Mouse (Mus musculus) stomach, embryonic 16.5 days (tissue): ENCODE measurements around the gene Irf2. TPM values are rescaled to one million over a fixed set of nuclear protein-coding genes. Genes with fewer than 3 reads are reported as not detected.

Experiments
- ATAC-seq: fragments of 200-750 bp; cut with Nextera tagmentation; 2 replicates; pipeline ENCODE4 v1.8.0; 2017; ENCODE audit warnings: moderate number of reproducible peaks, moderate TSS enrichment; ENCODE audit not compliant: insufficient read depth, low FRiP score
- H3K27ac ChIP-seq: fragments of 300-500 bp; sonication (generic); 2 replicates; pipeline ENCODE4 v1.5.1; 2014; ENCODE audit warnings: low read length
- H3K27me3 ChIP-seq: fragments of 300-500 bp; sonication (generic); 2 replicates; pipeline ENCODE4 v1.6.1; 2014; ENCODE audit warnings: low read length, control low read depth, mixed read lengths; ENCODE audit not compliant: control insufficient read depth, insufficient read depth
- H3K36me3 ChIP-seq: fragments of 300-500 bp; sonication (generic); 2 replicates; pipeline ENCODE4 v1.6.1; 2014; ENCODE audit warnings: low read length; ENCODE audit not compliant: control insufficient read depth, insufficient read depth
- H3K4me1 ChIP-seq: fragments of 300-500 bp; sonication (generic); 2 replicates; pipeline ENCODE4 v1.6.1; 2014; ENCODE audit warnings: low read length, control low read depth, mixed read lengths; ENCODE audit not compliant: control insufficient read depth, insufficient read depth
- H3K4me2 ChIP-seq: fragments of 300-500 bp; sonication (generic); 2 replicates; pipeline ENCODE4 v1.6.1; 2014; ENCODE audit warnings: low read depth, low read length, mixed read lengths
- H3K4me3 ChIP-seq: fragments of 300-500 bp; sonication (generic); replicated peaks from 2 replicates; pipeline ENCODE4 v1.5.1; 2014; ENCODE audit warnings: mild to moderate bottlenecking, low read length
- H3K9ac ChIP-seq: fragments of 300-500 bp; sonication (generic); 2 replicates; pipeline ENCODE4 v1.6.1; 2014; ENCODE audit warnings: low read length
- H3K9me3 ChIP-seq: fragments of 300-500 bp; sonication (generic); replicated peaks from 2 replicates; pipeline ENCODE4 v1.6.1; 2016; ENCODE audit warnings: low read length, control low read depth; ENCODE audit not compliant: control insufficient read depth
- WGBS: fragments of 180-500 bp; shearing (Covaris S2); extraction: QIAGEN DNeasy Blood & Tissue Kit; methylation state at CpG from one replicate; pipeline ENCODE4 v1.1.7; 2014; 5-methylcytosine and 5-hydroxymethylcytosine counted together
- polyA plus RNA-seq: library from polyadenylated mRNA; unstranded; fragments of >200 nt; fragmentation: Nextera tagmentation; extraction: Ambion mirVana; gene quantifications from 2 replicates; pipeline ENCODE4 v1.2.1, GENCODE M21; 2015

Irf2 gene
- polyA plus RNA-seq, 1 experiment from 2014 or later: 27.5 TPM

- 83% methylated on average over 8 of the region's 8 CpGs for WGBS
- Histone ChIP-seq H3K9ac (no peak overlapping the region), H3K27ac (no peak overlapping the region), H3K27me3 (no peaks in the 10 kb centered on the region), H3K4me3 (no peak overlapping the region), H3K9me3 (no peaks in the 10 kb centered on the region), H3K36me3 (0 out of 2 replicates have a peak, but pooled peaks cover 7% of the 10 kb centered on the region), H3K4me2 (no peak overlapping the region), H3K4me1 (peaks cover 13% of the 10 kb centered on the region; the same call in 1 of the 2 replicates)
- no peak for ATAC-seq
These were observed 96.6 kb downstream of the Irf2 start for GRCm38 (mm10) chr8:46836011-46836652.

- Histone ChIP-seq H3K9ac (no peak overlapping the region), H3K4me1 (peaks cover 16% of the 10 kb centered on the region), H3K4me2 (no peak overlapping the region), H3K36me3 (0 out of 2 replicates have a peak, but pooled peaks cover 7% of the 10 kb centered on the region), H3K9me3 (no peaks in the 10 kb centered on the region), H3K27me3 (no peaks in the 10 kb centered on the region), H3K27ac (no peak overlapping the region), H3K4me3 (no peak overlapping the region)
- WGBS: 68% methylated on average over 5 of the region's 5 CpGs
- no peak for ATAC-seq
These were observed 97.4 kb downstream of the Irf2 start for GRCm38 (mm10) chr8:46836949-46837348.

- no peak overlapping the region for H3K4me2 ChIP-seq
- no peak for ATAC-seq
- H3K4me1 ChIP-seq: peaks cover 26% of the 10 kb centered on the region
- H3K9ac ChIP-seq: no peak overlapping the region
- H3K27ac ChIP-seq: no peak overlapping the region
- no peaks in the 10 kb centered on the region for H3K9me3 ChIP-seq
- 0 out of 2 replicates have a peak, but pooled peaks cover 7% of the 10 kb centered on the region for H3K36me3 ChIP-seq
- no peaks in the 10 kb centered on the region for H3K27me3 ChIP-seq
- WGBS: 78% methylated on average over 5 of the region's 5 CpGs
- H3K4me3 ChIP-seq: no peak overlapping the region
These were observed 98.5 kb downstream of the Irf2 start for GRCm38 (mm10) chr8:46838052-46838451.

- H3K9me3 ChIP-seq: no peaks in the 10 kb centered on the region
- 82% methylated on average over 4 of the region's 4 CpGs for WGBS
- 0 out of 2 replicates have a peak, but pooled peaks cover 7% of the 10 kb centered on the region for H3K36me3 ChIP-seq
- H3K27me3 ChIP-seq: no peaks in the 10 kb centered on the region
- no peak for ATAC-seq
- no peak overlapping the region for H3K4me2 ChIP-seq
- no peak overlapping the region for H3K27ac ChIP-seq
- no peak overlapping the region for H3K4me3 ChIP-seq
- H3K4me1 ChIP-seq: peaks cover 26% of the 10 kb centered on the region
- no peak overlapping the region for H3K9ac ChIP-seq
These were observed 100.9 kb downstream of the Irf2 start for GRCm38 (mm10) chr8:46840390-46840789.

- H3K4me1 ChIP-seq: peaks cover 26% of the 10 kb centered on the region
- no peak for ATAC-seq
- H3K36me3 ChIP-seq: peaks cover 8% of the 10 kb centered on the region; the same call in 1 of the 2 replicates
- no peak overlapping the region for H3K4me3 ChIP-seq
- H3K27ac ChIP-seq: no peak overlapping the region
- WGBS: 92% methylated on average over 10 of the region's 10 CpGs
- H3K27me3 ChIP-seq: no peaks in the 10 kb centered on the region
- no peaks in the 10 kb centered on the region for H3K9me3 ChIP-seq
- H3K4me2 ChIP-seq: no peak overlapping the region
- H3K9ac ChIP-seq: no peak overlapping the region
These were observed 101.3 kb downstream of the Irf2 start for GRCm38 (mm10) chr8:46840791-46841190.

GRCm38 (mm10) chr8:46842676-46843181 is 103.2 kb downstream of the Irf2 start:
- no peaks in the 10 kb centered on the region for H3K9me3 ChIP-seq
- H3K4me3 ChIP-seq: no peak overlapping the region
- peak; percentile 55; the same call in 1 of the 2 replicates for ATAC-seq
- WGBS: 17% methylated on average over 5 of the region's 5 CpGs
- H3K4me1 ChIP-seq: peaks cover 26% of the 10 kb centered on the region
- peaks cover 11% of the 10 kb centered on the region; the same call in 1 of the 2 replicates for H3K36me3 ChIP-seq
- peak overlapping the region; percentile 27 for H3K4me2 ChIP-seq
- H3K9ac ChIP-seq: peak overlapping the region; percentile 59; the same call in 1 of the 2 replicates
- H3K27me3 ChIP-seq: no peaks in the 10 kb centered on the region
- H3K27ac ChIP-seq: peak overlapping the region; percentile 82

GRCm38 (mm10) chr8:46843855-46844254 is 104.3 kb downstream of the Irf2 start:
- Histone ChIP-seq H3K4me1 (peaks cover 28% of the 10 kb centered on the region), H3K4me2 (no peak overlapping the region), H3K36me3 (peaks cover 11% of the 10 kb centered on the region; the same call in 1 of the 2 replicates), H3K27ac (peak overlapping the region; percentile 87), H3K4me3 (no peak overlapping the region), H3K9ac (no peak overlapping the region), H3K9me3 (no peaks in the 10 kb centered on the region), H3K27me3 (no peaks in the 10 kb centered on the region)
- 86% methylated on average over 4 of the region's 4 CpGs for WGBS
- ATAC-seq: no peak

GRCm38 (mm10) chr8:46844371-46844973 is 104.9 kb downstream of the Irf2 start:
- no peak for ATAC-seq
- H3K27me3 ChIP-seq: no peaks in the 10 kb centered on the region
- WGBS: 66% methylated on average over 3 of the region's 3 CpGs
- peak overlapping the region; percentile 87 for H3K27ac ChIP-seq
- H3K9me3 ChIP-seq: no peaks in the 10 kb centered on the region
- H3K4me1 ChIP-seq: peaks cover 28% of the 10 kb centered on the region
- H3K9ac ChIP-seq: no peak overlapping the region
- H3K36me3 ChIP-seq: peaks cover 11% of the 10 kb centered on the region; the same call in 1 of the 2 replicates
- no peak overlapping the region for H3K4me2 ChIP-seq
- H3K4me3 ChIP-seq: no peak overlapping the region
